Mouse (Mus musculus) brain, adult 2 months (tissue): Measurements from ENCODE around the gene Ankrd65.
"Not testable (repeated sequence)": the region's sequence is repeated elsewhere in the genome, so short reads cannot be mapped to it uniquely, and the experiment has no call there.

ENCODE experiments used
- DNase-seq: peaks from one replicate; pipeline ENCODE4 v3.0.0; 2011; ENCODE audit warnings: low read depth, low spot score

Gene Ankrd65

DNA sequence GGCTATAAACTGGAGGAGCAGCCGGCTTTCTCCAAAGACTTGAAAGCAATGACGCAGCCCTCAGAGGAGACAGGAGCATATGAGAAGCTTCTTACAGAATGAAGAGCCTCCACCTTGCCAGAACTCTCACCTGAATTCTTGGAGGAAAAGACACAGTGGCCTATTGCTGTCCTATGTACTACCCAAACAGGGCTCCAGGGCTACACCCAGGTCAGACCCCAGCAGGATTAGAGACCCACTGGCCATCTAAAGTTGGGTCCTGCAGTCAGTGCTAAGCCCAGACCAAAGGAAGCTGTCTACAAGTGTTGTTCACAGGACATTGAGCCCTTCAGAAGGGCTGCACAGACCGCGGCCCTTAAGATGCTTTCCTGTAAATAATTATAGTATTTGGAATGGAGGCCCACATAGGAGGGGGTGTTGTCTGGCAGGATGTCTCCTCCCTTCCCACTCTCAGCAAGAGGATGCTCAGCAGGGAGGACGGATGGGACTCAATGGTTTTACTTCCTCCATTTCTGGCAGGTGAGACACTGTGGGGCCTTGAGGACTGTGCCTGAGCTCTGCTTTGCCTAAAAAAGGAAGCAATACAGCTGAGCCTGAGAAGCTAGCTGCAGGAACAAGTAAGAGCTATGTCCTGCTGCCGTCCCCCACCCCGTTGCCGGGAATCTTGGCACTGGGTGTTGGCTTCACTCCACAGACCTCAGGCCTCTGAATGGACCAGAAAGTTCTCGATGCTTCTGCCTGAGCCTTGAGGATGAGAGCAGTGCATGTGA lies 15.1 kb upstream of the Ankrd65 start:
- peak; percentile 63 for DNase-seq

DNA sequence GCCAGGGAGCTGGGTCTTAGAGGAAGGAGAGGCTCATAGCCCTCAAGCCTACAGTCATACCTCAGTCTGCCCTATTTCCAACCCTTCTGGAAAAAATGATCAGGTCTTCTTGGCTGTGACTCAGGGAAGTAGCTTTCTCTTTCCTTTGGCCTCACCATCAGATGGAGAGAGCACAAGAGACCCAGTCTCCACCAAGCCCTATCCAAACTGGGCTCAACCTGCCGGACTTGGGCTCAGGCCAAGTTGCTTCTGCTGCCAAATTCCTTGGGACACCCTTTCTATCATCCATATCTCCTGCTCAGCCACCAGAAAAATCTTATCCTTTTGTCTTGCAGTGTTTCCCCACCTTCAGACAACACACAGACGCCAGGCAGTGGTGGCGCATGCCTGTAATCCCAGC lies 14.4 kb upstream of the Ankrd65 start:
- peak; percentile 56 for DNase-seq

DNA sequence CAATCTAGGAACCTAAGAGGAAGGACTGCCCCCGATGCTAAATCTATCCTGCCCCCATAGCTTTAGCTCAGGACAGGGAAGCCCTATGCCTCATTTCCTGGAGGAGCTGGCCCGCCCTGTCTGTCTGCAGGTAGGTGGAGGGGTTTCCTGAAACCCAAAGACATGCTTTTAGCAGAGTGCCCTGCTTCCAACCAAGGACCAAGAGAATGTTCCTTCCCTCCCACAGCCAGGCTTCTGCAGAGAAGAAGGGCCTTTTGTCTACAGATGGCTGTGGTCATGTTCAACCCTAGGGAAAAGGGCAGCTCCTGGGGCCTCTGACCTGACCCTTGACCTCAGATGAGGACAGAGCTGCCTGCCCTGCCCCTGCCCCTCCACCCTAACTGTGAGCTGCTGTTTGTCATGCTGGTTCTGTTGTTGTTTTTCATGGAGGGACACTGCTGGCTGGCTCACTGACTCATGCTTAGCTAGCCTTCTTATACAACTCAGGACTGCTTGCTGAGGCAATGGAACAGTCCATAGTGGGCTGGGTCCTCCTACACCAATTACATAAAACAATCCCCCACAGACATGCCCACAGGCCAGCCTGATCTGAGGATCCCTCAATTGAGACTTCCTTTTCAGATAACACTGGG lies 13.4 kb upstream of the Ankrd65 start:
- peak; percentile 76 for DNase-seq

DNA sequence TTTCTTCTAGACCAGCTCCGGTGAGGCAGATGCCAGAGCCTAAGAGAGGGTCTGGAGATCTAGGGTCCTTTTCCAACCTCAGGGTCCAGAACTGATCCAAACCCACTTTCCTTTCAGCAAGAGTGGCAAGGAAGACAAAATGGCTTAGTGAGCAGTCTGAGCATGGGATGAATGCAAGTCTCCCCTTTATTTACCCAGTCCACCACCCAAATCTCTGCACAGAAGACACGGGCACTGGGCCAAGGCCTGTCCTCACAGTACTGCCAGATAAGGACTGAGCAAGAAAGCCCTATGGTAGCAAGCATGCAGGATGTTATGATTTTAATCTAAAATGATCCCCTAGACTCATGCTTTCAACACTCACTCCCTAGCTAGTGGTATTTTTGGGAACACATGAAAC lies 12.4 kb upstream of the Ankrd65 start:
- no peak for DNase-seq

DNA sequence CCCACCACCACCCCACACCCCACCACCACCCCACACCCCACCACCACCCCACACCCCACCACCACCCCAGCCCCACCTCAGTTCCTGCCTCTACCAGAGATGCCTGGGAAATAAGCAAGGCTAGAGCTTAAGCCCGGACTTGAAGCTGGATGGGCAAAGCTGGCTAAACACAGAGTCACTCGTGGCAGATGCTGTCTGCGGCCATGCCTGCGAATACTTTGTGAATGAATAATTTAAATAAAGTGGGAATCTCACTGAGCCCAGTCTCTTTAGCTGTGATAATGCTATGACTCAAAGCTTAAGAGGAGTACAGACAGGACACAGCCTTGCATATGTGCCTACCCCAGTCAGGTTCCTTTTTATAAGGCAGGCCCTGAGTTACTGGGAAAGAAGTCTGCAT lies 10.7 kb upstream of the Ankrd65 start:
- no peak for DNase-seq

DNA sequence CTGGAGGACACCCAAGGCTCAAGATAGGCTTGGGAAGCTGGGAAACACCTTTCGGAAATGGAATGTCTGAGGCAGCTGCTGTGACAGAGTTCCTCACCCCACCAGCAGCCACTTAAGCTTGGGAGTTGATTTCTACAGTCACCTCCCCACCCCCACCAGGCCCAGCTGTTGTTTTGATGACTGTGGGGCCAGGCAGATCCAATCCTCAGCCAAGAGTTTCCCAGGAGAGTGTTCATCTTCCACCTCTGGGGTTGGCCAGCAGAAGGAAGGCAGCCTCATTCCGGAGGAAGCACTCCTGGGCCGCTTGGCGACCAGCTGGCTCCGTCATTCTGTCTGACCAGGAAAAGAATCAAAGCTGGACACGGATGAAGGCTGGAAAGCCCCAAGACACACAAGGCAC lies 9.3 kb upstream of the Ankrd65 start:
- DNase-seq = peak; percentile 67

DNA sequence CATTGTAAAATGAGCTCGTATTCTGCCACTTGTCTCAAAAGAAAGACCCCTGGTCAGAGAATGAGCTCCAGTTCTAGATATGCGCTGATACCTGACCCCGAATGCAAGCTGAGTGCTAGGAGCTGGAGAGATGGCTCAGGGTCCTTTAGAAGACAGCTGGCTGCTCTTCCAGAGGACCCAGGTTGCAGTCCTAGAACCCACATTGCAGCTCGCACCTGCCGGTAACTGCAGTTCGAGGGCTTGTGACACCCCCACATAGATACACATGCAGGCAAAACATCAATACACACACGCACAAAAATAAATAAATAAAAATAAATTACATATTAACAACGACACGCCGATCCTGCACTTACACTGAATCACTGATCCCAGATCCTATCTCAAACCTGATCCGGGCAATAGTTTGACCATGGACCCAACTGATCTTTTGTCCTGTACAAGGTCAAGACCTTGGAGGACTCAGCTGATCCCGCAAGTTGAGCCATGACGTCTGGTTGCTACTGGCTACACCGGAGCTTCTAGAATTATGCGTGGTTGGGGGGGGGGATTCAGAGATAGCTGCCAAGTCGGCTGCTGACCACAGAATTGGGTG lies 6.7 kb upstream of the Ankrd65 start:
- DNase-seq = no peak

DNA sequence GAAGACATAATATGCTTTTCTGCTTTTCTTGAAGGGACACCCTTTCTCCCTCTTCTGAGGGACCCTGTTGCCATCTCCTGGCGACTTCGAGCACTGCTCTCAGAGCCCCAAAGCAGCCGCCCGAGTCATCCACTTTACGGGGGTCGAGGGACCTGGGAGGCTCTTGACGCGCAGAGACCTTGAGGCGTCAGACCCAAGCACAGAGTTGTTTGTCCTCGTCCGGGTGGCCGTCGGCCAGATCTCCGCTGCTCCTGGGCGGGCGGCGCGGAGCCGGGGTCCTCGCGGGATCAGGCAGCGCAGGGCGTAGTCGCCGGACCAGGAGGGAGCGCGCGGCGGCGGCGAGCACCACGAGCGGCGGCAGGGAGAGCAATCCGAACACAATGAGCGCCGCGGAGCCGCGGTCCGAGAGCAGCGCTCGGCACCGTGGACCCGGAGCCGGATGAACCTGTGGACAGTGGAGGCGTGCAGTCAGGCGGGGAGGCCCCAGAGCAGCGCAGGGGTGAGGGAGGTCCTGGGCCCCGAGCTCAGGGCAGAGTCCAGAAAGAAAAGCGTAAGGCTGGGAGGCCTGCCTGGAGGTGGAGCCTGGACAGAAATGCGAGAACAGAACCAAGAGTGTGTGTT lies 6.0 kb upstream of the Ankrd65 start:
- DNase-seq = peak; percentile 92

DNA sequence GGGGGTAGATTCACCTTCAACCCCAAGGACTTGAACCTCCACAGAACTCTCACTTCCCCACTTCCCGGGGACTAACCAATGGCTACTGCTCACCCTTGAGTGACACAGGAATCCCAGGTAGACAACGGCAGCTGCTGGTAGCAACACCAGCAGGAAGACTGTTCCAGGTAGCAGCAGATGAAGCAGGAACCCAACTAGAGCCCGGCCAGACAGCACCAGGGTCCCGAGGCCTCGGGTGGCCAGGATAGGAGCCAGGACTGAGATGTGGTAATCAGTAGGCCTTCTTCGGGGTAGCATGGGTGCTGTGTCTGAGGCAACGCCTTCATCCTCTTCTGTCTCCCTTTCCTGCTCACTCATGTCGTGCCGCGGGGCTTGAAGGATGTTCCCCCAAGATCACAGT lies 5.0 kb upstream of the Ankrd65 start:
- DNase-seq = no peak

DNA sequence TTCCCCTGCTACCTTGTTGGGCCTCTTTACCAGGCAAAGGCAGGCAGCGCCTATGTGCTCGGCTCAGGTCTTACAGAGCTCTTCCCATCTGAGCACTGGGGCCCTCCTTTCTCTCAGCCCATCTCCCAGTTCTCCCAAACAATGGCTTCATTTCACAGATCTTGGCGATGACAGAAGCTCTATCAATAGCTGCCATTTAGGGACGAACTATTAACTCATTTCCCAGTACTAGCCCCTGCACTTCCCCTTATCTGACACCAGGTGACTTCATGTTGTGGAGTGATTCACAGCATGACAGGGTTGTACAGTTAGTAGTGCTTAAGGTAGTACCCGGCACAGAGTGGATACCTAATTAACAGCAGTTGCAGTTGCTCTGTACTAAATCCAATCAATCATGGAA lies 4.4 kb upstream of the Ankrd65 start, which contains the start of gene Tmem88b:
TSS of gene Tmem88b (minus strand) at position 56 of the 400 bp plus-strand sequence.
- peak; percentile 88 for DNase-seq

DNA sequence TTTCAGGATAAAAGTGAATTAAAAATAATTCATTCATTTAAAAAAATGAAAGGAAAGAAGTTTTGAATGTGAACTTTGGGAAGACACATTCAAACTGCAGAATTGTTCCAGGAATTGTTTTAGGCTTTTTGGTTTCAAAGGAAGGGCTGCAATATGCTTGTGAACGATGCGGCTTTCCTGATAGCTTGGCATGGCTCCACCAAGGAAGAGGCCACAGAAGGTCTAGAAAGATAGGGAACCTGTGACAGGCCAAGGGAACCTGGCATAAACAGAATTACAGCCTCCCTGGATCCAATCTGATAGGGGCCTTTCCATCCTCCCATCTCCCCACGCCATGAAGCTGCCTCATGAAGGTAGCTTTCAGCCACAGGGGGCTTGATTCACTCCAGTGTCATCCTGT lies 1.9 kb upstream of the Ankrd65 start:
- no peak for DNase-seq

DNA sequence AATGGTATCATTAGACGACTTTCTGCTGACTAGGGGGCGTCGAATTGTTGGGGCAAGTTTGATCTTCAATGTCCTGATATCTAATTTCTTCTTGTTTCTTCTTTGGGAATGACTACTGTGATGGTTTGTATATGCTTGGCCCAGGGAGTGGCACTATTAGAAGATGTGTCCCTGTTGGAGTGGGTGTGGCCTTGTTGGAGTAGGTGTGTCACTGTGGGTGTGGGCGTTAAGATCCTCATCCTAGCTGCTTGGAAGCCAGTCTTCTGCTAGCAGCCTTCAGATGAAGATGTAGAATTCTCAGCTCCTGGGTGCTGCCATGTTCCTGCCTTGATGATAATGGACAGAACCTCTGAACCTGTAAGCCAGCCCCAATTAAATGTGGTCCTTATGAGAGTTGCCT lies 1.4 kb upstream of the Ankrd65 start:
- DNase-seq = not testable (repeated sequence)

DNA sequence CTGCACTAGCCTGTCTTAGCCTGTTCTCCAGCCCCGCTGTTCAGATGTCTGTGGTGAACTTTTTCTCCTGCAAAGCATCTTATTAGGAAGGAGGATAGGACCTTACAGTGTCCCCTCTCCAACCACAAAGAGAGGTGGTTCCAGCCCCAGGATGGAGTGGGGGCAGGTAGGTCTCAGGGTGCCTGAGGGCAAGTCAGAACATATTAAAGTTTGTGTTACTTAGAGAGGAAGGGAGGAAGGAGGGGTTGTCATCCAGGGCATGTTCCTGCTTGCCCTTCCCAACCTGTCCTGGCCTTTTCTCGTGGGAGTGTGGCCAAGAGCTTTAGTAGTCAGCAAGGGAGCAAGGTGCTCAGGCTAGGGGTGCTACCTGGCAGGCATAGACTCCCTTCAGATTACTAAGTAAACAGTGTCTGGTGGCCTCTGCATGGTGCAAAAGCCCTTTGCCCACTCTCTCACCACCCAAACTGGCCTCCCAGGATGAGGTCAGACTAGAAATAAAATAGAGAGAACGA lies 467 bp downstream of the Ankrd65 start:
- no peak for DNase-seq

DNA sequence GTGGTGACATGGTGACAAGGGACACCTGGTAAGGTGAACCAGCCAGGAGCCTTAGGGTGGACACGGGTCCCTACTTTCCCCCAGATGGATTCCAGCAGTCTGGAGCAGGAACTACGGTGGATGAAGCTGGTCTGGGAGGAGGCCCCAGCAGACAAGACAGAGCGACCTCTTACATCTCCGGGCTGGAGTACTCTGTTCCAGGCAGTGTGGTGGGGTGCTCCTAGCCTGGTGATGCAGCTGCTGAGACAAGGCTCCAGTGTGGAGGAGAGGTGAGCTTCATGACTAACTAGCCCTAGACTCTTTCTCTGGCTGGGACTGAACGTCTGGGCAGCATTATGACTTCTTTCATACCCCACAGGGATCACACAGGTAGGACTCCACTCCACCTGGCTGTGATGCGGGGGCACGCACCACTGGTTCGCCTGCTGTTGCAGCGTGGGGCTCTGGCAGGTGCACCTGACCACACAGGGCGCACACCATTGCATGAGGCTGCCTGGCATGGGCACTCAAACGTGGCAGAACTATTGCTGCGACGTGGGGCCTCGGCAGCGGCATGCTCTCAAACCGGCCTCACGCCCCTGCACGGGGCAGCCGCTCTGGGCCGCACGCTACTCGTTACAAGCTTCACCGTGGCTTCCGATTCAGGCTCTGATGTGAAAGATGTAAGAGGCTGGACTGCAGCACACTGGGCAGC lies 1.1 kb downstream of the Ankrd65 start:
- DNase-seq = no peak

DNA sequence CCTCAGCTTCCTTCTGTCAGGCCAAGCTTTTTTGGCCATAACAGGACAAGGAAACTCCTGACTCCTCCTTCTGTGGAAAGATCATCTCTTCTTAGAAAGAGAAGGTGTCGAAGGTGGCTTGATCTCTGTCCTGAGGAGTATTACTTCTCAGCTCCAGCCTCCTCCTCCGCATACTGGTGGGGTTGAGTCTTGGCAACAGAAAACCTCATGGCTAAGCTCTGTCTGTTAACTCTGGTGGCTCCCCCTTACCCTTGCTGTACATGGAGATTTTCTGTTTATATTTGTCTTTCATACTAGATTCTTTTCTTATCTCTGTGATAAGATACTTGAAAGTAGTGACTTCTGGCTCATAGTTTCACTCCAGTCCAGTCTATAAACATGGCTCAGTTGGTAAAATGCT lies 3.5 kb downstream of the Ankrd65 start:
- no peak for DNase-seq

DNA sequence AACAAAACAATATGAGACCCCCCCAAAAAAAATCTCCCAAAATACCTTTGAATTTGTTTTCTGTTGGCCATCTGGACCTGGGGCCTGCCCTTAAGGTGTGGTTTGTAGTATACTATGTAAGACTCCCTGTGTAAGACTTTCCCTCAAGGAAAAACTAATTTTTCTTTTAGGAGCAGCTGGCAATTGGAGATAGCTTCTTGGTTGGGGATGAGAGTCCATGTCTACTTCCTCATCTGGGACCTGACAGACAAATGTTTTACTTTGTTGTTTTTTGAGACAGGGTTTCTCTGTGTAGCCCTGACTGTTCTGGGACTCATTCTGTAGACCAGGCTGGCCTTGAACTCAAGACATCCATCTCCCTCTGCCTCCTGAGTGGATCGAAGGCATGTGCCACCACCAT lies 11.8 kb downstream of the Ankrd65 start:
- DNase-seq = no peak

DNA sequence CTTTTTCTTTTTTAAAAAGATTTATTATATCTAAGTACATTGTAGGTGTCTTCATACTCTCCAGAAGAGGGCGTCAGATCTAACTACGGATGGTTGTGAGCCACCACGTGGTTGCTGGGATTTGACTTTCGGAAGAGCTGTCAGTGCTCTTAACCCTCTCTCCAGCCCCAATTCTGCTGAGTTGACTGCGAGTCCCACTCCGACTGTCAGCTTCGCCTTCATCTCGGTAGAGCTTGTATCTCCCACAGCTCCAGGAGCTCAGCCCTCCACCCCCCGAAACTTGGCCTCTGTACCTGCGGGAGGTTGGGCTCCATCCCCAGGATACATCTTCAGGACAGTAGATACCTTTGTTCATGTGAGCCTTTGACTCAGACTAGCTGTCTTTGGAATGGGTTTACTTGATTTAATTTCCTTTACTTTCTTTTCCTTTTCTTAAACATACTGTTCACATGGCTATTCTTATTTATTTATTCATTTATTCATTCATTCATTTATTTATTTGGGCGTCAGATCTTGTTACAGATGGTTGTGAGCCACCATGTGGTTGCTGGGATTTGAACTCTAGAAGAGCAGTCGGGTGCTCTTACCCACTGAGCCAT lies 12.6 kb downstream of the Ankrd65 start, which contains the start of gene Mrpl20:
TSS of gene Mrpl20 (plus strand) at position 138 of the 599 bp plus-strand sequence.
- peak; percentile 65 for DNase-seq

DNA sequence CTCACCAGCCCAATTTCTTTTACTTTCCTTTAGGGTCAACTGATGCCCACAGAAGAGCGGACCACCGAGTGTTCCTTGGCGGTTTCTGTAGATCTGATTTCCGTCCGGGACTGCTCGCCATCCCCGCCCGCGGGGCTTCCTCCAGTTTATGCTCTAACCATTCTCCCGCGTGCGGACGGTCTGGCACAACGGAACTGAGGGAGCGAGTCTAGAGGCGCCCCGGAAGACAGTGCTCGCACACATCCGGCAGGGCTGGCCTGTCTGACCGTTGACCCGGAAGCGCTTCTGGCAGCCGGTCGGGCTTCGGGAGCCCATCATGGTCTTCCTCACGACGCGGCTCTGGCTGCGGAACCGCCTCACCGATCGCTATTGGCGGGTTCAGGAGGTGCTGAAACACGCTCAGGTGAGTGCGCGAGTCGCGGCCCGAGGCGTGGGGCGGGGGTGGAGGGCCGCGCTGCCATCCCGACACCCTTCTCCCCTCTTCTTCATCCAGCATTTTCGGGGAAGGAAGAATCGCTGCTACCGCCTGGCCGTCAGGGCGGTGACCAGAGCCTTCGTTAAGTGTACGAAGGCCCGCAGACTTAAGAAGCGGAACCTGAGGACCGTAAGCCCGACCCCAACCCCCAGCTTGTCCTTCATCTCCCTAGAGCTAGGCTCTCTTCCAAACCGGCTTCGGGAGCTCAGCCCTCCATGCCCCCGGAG lies 13.3 kb downstream of the Ankrd65 start:
- DNase-seq = peak; percentile 98

DNA sequence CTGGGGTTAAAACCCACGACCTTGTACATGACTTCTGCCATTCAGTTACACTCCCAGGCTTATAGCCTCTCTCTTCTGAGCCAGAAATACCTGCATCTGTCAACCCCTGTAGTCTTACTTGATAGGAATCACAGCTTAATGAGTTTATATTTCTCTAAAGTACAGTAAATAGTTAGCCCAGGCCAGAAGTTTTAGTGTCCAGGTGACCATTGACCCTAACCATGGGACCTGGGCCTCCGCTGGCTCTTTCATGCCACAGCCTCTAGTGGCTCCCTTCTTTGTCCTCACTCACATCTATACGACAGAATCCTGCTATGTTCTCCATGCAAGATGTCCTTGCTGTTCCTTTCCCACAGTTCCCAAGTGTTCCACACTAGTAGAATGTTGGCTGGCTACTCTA lies 17.6 kb downstream of the Ankrd65 start:
- no peak for DNase-seq

DNA sequence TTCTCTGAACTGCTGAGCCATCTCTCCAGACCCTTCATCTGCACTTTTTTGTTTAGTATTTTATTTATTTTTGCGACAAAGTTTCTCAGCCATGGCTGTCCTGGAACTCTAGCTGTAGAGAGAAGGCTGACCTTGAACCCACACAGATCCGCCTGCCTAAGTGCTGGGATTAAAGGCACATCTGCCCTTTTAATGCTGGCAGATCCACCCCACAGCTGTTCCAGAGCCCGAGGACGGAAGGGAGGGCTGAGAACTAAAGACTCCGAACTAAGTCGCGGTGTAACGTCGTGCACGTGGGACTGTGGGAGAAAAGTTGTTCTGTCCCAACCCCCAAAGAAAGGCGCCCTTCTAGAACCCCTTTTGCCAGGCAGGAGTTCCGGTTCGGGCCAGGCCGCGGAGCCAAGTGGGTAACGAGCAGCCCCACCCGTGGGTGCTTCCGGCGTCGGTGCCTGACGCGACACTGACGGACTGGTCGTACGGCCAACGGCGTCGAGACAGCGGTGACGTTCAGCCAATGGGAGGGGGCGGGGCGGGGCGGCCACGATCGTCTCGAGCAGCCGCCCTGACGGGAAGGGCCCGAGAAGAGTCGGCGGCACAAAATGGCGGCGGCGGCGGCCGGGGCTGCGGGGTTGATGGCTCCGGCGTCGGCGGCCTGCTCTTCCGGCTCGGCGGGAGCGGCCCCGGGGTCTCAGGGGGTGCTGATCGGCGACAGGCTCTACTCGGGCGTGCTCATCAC lies 21.9 kb downstream of the Ankrd65 start, which contains the start of gene Ccnl2:
TSS of gene Ccnl2 (plus strand) at position 561 of the 736 bp plus-strand sequence.
- peak; percentile 99 for DNase-seq
